Mouse (Mus musculus) stomach, postnatal 0 days (tissue): ENCODE data around the gene Kifc1.

Experiments used
- CTCF ChIP-seq: IDR thresholded peaks from 2 replicates; pipeline ENCODE4 v1.5.1; 2016; ENCODE audit warnings: antibody characterized with exemption, low read depth, mild to moderate bottlenecking, moderate library complexity
- EP300 ChIP-seq: optimal IDR thresholded peaks from 2 replicates; pipeline ENCODE3; 2016; ENCODE audit warnings: antibody characterized with exemption

- no peak for TF ChIP-seq CTCF
- TF ChIP-seq EP300, result no peak
These were observed 37.9 kb upstream of the Kifc1 start for GRCm38 (mm10) chr17:33928251-33928947.
